13 mouse cellular contexts compared by ENCODE assay signal in genomic region chr12:103737791-103738580, GRCm38 (mm10). TPM values are rescaled to one million over a fixed set of nuclear protein-coding genes. Genes with fewer than 3 reads are reported as not detected.
"Had no signal": no experiment of that assay in that cellular context is flagged by ENCODE, and none has a peak within 500 bp of the region (broad histone marks: within the 10 kb centered on the region; RNA-seq: fewer than 3 reads in every experiment).

No protein-coding gene starts in this region.

RNA-seq across cellular contexts. Expression of gene Serpina1d, which starts 35.4 kb away (rescaled TPM):
- polyA plus RNA-seq: macrophage; midbrain, embryonic 11.5 days; midbrain, embryonic 13.5 days; midbrain, embryonic 15.5 days; midbrain, postnatal 0 days; neural tube, embryonic 12.5 days; neural tube, embryonic 14.5 days; urinary bladder, adult 2 months had no signal

RNA-seq across cellular contexts. Expression of gene Serpina1f, which starts 42.7 kb away (rescaled TPM):
- polyA plus RNA-seq: lung, adult 2 months; lung, embryonic 15.5 days; lung, postnatal 0 days; macrophage; midbrain, embryonic 11.5 days; midbrain, embryonic 13.5 days; midbrain, embryonic 15.5 days; midbrain, postnatal 0 days; neural tube, embryonic 12.5 days; neural tube, embryonic 14.5 days; stomach, embryonic 15.5 days; stomach, postnatal 0 days; urinary bladder, adult 2 months had no signal
